32 mouse cellular contexts compared by ENCODE assay signal in the genomic region with DNA sequence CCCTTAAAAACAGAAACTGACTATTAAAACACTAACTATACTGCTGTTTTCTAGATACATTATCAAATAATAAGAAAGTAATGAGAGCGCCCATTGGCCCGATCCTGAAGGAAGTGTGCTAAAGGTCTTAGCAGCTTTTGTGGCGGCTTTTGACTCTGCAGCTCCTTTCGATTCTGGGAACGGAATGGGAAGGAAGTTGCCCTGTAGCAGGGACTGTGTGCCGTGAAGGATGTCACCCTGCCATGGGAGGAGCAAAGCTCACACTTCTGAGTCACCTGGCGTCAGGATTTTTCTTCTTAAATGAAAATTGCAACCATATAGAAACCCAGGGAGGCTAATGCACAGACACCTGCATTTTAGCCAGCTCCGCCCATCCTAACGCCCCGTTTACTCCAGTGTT. TPM values are rescaled to one million over a fixed set of nuclear protein-coding genes. Genes with fewer than 3 reads are reported as not detected.
DNase-seq lines count a peak whose midpoint lies in the region; ATAC-seq and TF ChIP-seq lines count a peak whose summit lies in the region.
"Had no signal": no experiment of that assay in that cellular context is flagged by ENCODE, and none has a peak within 500 bp of the region (broad histone marks: within the 10 kb centered on the region; RNA-seq: fewer than 3 reads in every experiment).

No protein-coding gene starts in this region.

- H3K9me3 ChIP-seq in heart, embryonic 12.5 days (replicated peaks) = no peaks in the 10 kb centered on the region
- no peaks in the 10 kb centered on the region for H3K9me3 ChIP-seq in megakaryocyte, embryonic 14.5 days
- H3K9me3 ChIP-seq in forebrain, postnatal 0 days (ENCODE audit: low read length) = no peaks in the 10 kb centered on the region
- H3K9me3 ChIP-seq: embryonic facial prominence, embryonic 12.5 days; forebrain, embryonic 10.5 days; heart, embryonic 13.5 days; hindbrain, embryonic 10.5 days; hindbrain, embryonic 15.5 days; limb, embryonic 13.5 days; neural tube, embryonic 12.5 days had no signal

- TF ChIP-seq CTCF in forebrain, postnatal 0 days (IDR thresholded peaks at IDR 0.05; ENCODE audit: low read depth) = no peak

- ATAC-seq in heart, embryonic 12.5 days (ENCODE audit: insufficient number of reproducible peaks, low FRiP score) = no peak
- no peak for ATAC-seq in forebrain, postnatal 0 days
- ATAC-seq: inflammation-experienced regulatory T-cells, adult 6 months; lung, postnatal 0 days; midbrain, embryonic 16.5 days; Patski had no signal

- no peak overlapping the region for H3K4me2 ChIP-seq in heart, embryonic 12.5 days
- no peak overlapping the region for H3K4me2 ChIP-seq in forebrain, postnatal 0 days (ENCODE audit: low read depth)
- H3K4me2 ChIP-seq: embryonic facial prominence, embryonic 12.5 days; heart, embryonic 13.5 days; hindbrain, embryonic 15.5 days; limb, embryonic 13.5 days; neural tube, embryonic 12.5 days had no signal

- H3K27ac ChIP-seq in heart, embryonic 12.5 days (ENCODE audit: poor library complexity, severe bottlenecking) = no peak overlapping the region
- no peak overlapping the region for H3K27ac ChIP-seq in forebrain, postnatal 0 days (ENCODE audit: low read depth, low read length)
- H3K27ac ChIP-seq: embryonic facial prominence, embryonic 12.5 days; forebrain, embryonic 10.5 days; heart, adult 2 months; heart, embryonic 13.5 days; hindbrain, embryonic 10.5 days; hindbrain, embryonic 15.5 days; kidney, postnatal 0 days; limb, embryonic 13.5 days; neural tube, embryonic 12.5 days had no signal

- H3K9ac ChIP-seq in heart, embryonic 12.5 days = no peak overlapping the region
- H3K9ac ChIP-seq in forebrain, postnatal 0 days = no peak overlapping the region
- H3K9ac ChIP-seq: embryonic facial prominence, embryonic 12.5 days; heart, embryonic 13.5 days; hindbrain, embryonic 15.5 days; limb, embryonic 13.5 days; neural tube, embryonic 12.5 days had no signal

- peak; percentile 93 for DNase-seq in heart, adult 11 months
- peak; percentile 24 to 35 for DNase-seq in lung, adult 18-20 months
- DNase-seq in lung, postnatal 10 days = no peak
- DNase-seq in forebrain, postnatal 0 days = no peak
- no peak for DNase-seq in B cell, adult 2 months
- DNase-seq: adrenal gland, postnatal 14 days; cerebellum, adult 11 months; cerebellum, adult 9-10 months; cerebellum, postnatal 36 days; embryo, embryonic 11 days; gastrocnemius, postnatal 25 days; heart, adult 2 months; heart, postnatal 10 days; kidney, adult 11 months; kidney, postnatal 4 days; right cerebral cortex, adult 18-20 months; thymus, adult 2 months; thymus, postnatal 36 days had no signal

- H3K4me3 ChIP-seq in heart, embryonic 12.5 days = no peak overlapping the region
- H3K4me3 ChIP-seq in megakaryocyte, embryonic 14.5 days (replicated peaks) = peak overlapping the region; percentile 81
- no peak overlapping the region for H3K4me3 ChIP-seq in forebrain, postnatal 0 days (ENCODE audit: low read depth, low read length)
- H3K4me3 ChIP-seq: embryonic facial prominence, embryonic 12.5 days; forebrain, embryonic 10.5 days; heart, adult 2 months; heart, embryonic 13.5 days; hindbrain, embryonic 10.5 days; hindbrain, embryonic 15.5 days; limb, embryonic 13.5 days; neural tube, embryonic 12.5 days had no signal

- no peaks in the 10 kb centered on the region for H3K27me3 ChIP-seq in heart, embryonic 12.5 days (replicated peaks)
- no peaks in the 10 kb centered on the region for H3K27me3 ChIP-seq in megakaryocyte, embryonic 14.5 days (replicated peaks)
- H3K27me3 ChIP-seq in forebrain, postnatal 0 days (ENCODE audit: insufficient read depth, low read length) = no peaks in the 10 kb centered on the region
- H3K27me3 ChIP-seq: embryonic facial prominence, embryonic 12.5 days; hindbrain, embryonic 15.5 days; limb, embryonic 13.5 days; neural tube, embryonic 12.5 days; Patski had no signal

- 62% methylated on average over 10 of the region's 10 CpGs for WGBS in heart, embryonic 12.5 days
- WGBS in forebrain, postnatal 0 days = 84% methylated on average over 10 of the region's 10 CpGs

- H3K36me3 ChIP-seq in heart, embryonic 12.5 days = no peaks in the 10 kb centered on the region
- peaks cover 5% of the 10 kb centered on the region for H3K36me3 ChIP-seq in megakaryocyte, embryonic 14.5 days (replicated peaks; ENCODE audit: low read length)
- H3K36me3 ChIP-seq in forebrain, postnatal 0 days (ENCODE audit: insufficient read depth) = no peaks in the 10 kb centered on the region
- H3K36me3 ChIP-seq: embryonic facial prominence, embryonic 12.5 days; forebrain, embryonic 10.5 days; heart, embryonic 13.5 days; hindbrain, embryonic 10.5 days; hindbrain, embryonic 15.5 days; limb, embryonic 13.5 days; neural tube, embryonic 12.5 days had no signal

- no peaks in the 10 kb centered on the region for H3K4me1 ChIP-seq in heart, embryonic 12.5 days (replicated peaks)
- peaks cover 93% of the 10 kb centered on the region for H3K4me1 ChIP-seq in megakaryocyte, embryonic 14.5 days
- H3K4me1 ChIP-seq in forebrain, postnatal 0 days (ENCODE audit: insufficient read depth) = no peaks in the 10 kb centered on the region
- H3K4me1 ChIP-seq: embryonic facial prominence, embryonic 12.5 days; hindbrain, embryonic 15.5 days; limb, embryonic 13.5 days; neural tube, embryonic 12.5 days had no signal

RNA-seq across cellular contexts. Expression of a gene that starts 1.8 kb away (rescaled TPM):
- 19.8 and 21.4 TPM in 2 replicates for polyA plus RNA-seq in heart, embryonic 12.5 days (2016; fragmentation: Nextera tagmentation; extraction: Ambion mirVana)
- 331 and 373 TPM in 2 replicates for polyA plus RNA-seq in megakaryocyte, embryonic 14.5 days (2012; ENCODE audit: insufficient read depth, low replicate concordance)
- total RNA-seq in forebrain, postnatal 0 days (2014; rRNA removed) = 21.2 and 30.0 TPM in 2 replicates
- polyA plus RNA-seq in forebrain, postnatal 0 days (2015; fragmentation: Nextera tagmentation; extraction: Ambion mirVana) = 8.9 and 13.1 TPM in 2 replicates

RNA-seq across cellular contexts. Expression of a gene that starts 53.8 kb away (rescaled TPM):
- 73.5 and 73.6 TPM in 2 replicates for polyA plus RNA-seq in heart, embryonic 12.5 days (2016; fragmentation: Nextera tagmentation; extraction: Ambion mirVana)
- 24.2 and 52.6 TPM in 2 replicates for polyA plus RNA-seq in megakaryocyte, embryonic 14.5 days (2012; ENCODE audit: insufficient read depth, low replicate concordance)
- 41.2 and 57.4 TPM in 2 replicates for total RNA-seq in forebrain, postnatal 0 days (2014; rRNA removed)
- 125 and 140 TPM in 2 replicates for polyA plus RNA-seq in forebrain, postnatal 0 days (2015; fragmentation: Nextera tagmentation; extraction: Ambion mirVana)

Comparison
In these comparisons a context has a peak if more than half of its experiments do, and no peak if none do; other contexts are left out.
1. DNase-seq: peak in heart, adult 11 months (single experiment) and lung, adult 18-20 months (2 of 2); none in lung, postnatal 10 days (single experiment), forebrain, postnatal 0 days (single experiment) and B cell, adult 2 months (0 of 2).
2. RNA of a gene that starts 1.8 kb away (polyA plus RNA-seq): 331 to 373 TPM in megakaryocyte, embryonic 14.5 days; 19.8 to 21.4 TPM in heart, embryonic 12.5 days and 8.9 to 13.1 TPM in forebrain, postnatal 0 days; every median in the first group is over 10 times any median in the second.